In genomic region chr6:89000359-89000758, GRCm38 (mm10) we compare ENCODE assay signal across 8 mouse cellular contexts.
DNase-seq lines count a peak whose midpoint lies in the region.

No protein-coding gene starts in this region.

- DNase-seq in embryo, embryonic 11 days: peak; percentile 23
- no peak for DNase-seq in embryo, embryonic 9.5 days (ENCODE audit: extremely low spot score)
- DNase-seq in urinary bladder, postnatal 25 days (ENCODE audit: low spot score): peak; percentile 9
- no peak for DNase-seq in urinary bladder, postnatal 10 days (ENCODE audit: low spot score)
- DNase-seq in lung, postnatal 4 days: peak; percentile 24 to 56
- no peak for DNase-seq in right cerebral cortex, postnatal 10 days (ENCODE audit: low spot score in 2 of 2)
- DNase-seq in embryo, embryonic 10 days (ENCODE audit: low spot score): no peak
- DNase-seq in left cerebral cortex, adult 8-10 months (ENCODE audit: low spot score in 2 of 2): no peak

Comparison
In these comparisons a context has a peak if more than half of its experiments do, and no peak if none do; other contexts are left out.
1. DNase-seq: peak in embryo, embryonic 11 days (single experiment), urinary bladder, postnatal 25 days (single experiment) and lung, postnatal 4 days (2 of 2); none in embryo, embryonic 9.5 days (single experiment), urinary bladder, postnatal 10 days (single experiment), right cerebral cortex, postnatal 10 days (0 of 2), embryo, embryonic 10 days (single experiment) and left cerebral cortex, adult 8-10 months (0 of 2).